Mouse (Mus musculus): ENCODE data around the gene Fas. TPM values are rescaled to one million over a fixed set of nuclear protein-coding genes. Genes with fewer than 3 reads are reported as not detected.

Fas gene
- polyA plus RNA-seq, 1 experiment = not detected

- no peak for TF ChIP-seq GATA1 (IDR thresholded peaks at IDR 0.05; ENCODE audit: low read length)
Measured at GRCm38 (mm10) chr19:34268991-34269390, 21.5 kb upstream of the Fas start.

- TF ChIP-seq GATA1 (IDR thresholded peaks at IDR 0.05; ENCODE audit: low read length) = no peak
Measured at GRCm38 (mm10) chr19:34270106-34270726, 20.2 kb upstream of the Fas start.

GRCm38 (mm10) chr19:34270824-34271464, 19.5 kb upstream of the Fas start:
- TF ChIP-seq GATA1 (IDR thresholded peaks at IDR 0.05; ENCODE audit: low read length) = no peak

GRCm38 (mm10) chr19:34273073-34273472, 17.4 kb upstream of the Fas start:
- no peak for TF ChIP-seq GATA1 (IDR thresholded peaks at IDR 0.05; ENCODE audit: low read length)

- no peak for TF ChIP-seq GATA1 (IDR thresholded peaks at IDR 0.05; ENCODE audit: low read length)
Measured at GRCm38 (mm10) chr19:34278078-34278477, 12.4 kb upstream of the Fas start.

GRCm38 (mm10) chr19:34283614-34284013, 6.9 kb upstream of the Fas start:
- no peak for TF ChIP-seq GATA1 (IDR thresholded peaks at IDR 0.05; ENCODE audit: low read length)

- TF ChIP-seq GATA1 (IDR thresholded peaks at IDR 0.05; ENCODE audit: low read length) = no peak
Measured at GRCm38 (mm10) chr19:34284383-34284782, 6.1 kb upstream of the Fas start.

GRCm38 (mm10) chr19:34284826-34285225, 5.6 kb upstream of the Fas start:
- TF ChIP-seq GATA1 (IDR thresholded peaks at IDR 0.05; ENCODE audit: low read length) = no peak

GRCm38 (mm10) chr19:34287221-34287620, 3.2 kb upstream of the Fas start:
- no peak for TF ChIP-seq GATA1 (IDR thresholded peaks at IDR 0.05; ENCODE audit: low read length)

- TF ChIP-seq GATA1 (IDR thresholded peaks at IDR 0.05; ENCODE audit: low read length) = no peak
Measured at GRCm38 (mm10) chr19:34287656-34288415, 2.6 kb upstream of the Fas start.

- TF ChIP-seq GATA1 (IDR thresholded peaks at IDR 0.05; ENCODE audit: low read length) = no peak
Measured at GRCm38 (mm10) chr19:34288696-34289095, 1.8 kb upstream of the Fas start.

- no peak for TF ChIP-seq GATA1 (IDR thresholded peaks at IDR 0.05; ENCODE audit: low read length)
Measured at GRCm38 (mm10) chr19:34290872-34291341, 441 bp downstream of the Fas start.

- TF ChIP-seq GATA1 (IDR thresholded peaks at IDR 0.05; ENCODE audit: low read length) = no peak
Measured at GRCm38 (mm10) chr19:34291379-34291778, 913 bp downstream of the Fas start.

- no peak for TF ChIP-seq GATA1 (IDR thresholded peaks at IDR 0.05; ENCODE audit: low read length)
Measured at GRCm38 (mm10) chr19:34291956-34292355, 1.5 kb downstream of the Fas start.

- no peak for TF ChIP-seq GATA1 (IDR thresholded peaks at IDR 0.05; ENCODE audit: low read length)
Measured at GRCm38 (mm10) chr19:34292701-34293100, 2.2 kb downstream of the Fas start.

GRCm38 (mm10) chr19:34293376-34293947, 3.0 kb downstream of the Fas start:
- no peak for TF ChIP-seq GATA1 (IDR thresholded peaks at IDR 0.05; ENCODE audit: low read length)
